Mouse (Mus musculus): ENCODE measurements at regions not wholly inside any gene's neighbourhood (a gene's known extent, or its start where the extent isn't known, plus 50 kb on each side); places are given as distances from the start of the nearest gene placed in this dataset.

DNA sequence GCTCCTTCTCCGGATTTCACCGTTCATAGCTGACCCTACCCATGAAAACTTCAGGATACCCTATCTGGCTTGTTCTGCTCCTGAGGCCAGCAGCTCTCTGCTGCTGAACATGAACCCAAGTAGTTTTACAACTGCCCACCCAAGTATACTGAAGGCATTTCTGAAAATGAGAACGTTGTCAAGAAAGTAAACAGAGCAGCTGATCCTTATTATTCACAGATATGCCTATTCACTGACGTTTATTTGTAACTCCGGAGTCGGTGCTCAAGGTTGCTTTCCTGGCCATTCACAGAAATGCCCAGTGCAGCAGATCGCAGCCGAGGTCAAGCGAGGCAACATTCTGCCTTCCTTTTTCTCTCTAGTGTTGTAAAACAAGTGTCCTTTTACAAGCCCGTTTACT is 128.4 kb upstream of the N6amt1 start:
- no peak for DNase-seq (ENCODE audit: low spot score)

- DNase-seq (ENCODE audit: low spot score): no peak
These were observed 128.9 kb upstream of the N6amt1 start for GRCm38 (mm10) chr16:87225085-87225484.

- DNase-seq (ENCODE audit: low spot score): no peak
These were observed 130.0 kb upstream of the N6amt1 start for GRCm38 (mm10) chr16:87224024-87224423.

DNA sequence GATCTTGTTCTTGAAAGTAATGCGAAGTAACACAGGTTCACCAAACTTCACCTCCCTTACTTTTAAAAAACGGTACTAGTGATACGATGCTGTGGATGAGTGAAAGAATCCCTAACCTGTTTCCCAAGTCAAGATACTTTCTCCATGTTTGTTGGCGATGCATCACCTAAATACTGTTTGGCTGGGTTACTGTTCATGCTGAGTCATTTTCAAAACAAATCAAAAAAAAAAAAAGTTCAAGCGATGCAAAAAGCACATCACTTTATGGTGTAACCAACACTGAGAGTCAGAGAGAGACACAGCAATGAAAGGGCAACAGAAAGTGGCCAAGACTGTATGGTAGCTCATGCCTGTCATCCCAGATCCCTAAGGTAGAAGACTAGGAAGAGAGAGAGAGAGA is 133.4 kb upstream of the N6amt1 start:
- no peak for DNase-seq (ENCODE audit: low spot score)

DNA sequence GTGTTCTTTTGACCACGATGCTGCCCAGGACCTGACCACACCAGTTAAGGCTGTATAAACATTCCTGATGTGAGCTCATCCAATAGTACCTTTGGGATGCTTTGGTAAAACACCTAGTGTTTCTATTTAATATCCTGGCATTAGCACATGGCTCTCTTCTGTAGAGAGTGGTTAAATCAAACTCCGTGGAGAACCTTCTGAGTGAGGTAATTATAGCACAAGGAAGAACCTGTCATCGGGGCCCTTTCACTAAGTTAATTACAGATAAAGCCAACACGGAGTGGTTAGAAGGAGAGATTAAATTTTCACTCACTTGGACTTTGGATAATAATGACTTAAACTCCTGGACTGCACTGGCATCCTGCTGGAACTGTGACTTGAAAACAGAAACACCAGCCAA is 133.8 kb upstream of the N6amt1 start:
- no peak for DNase-seq (ENCODE audit: low spot score)

- no peak for DNase-seq (ENCODE audit: low spot score)
These were observed 146.1 kb upstream of the N6amt1 start for GRCm38 (mm10) chr16:87207875-87208274.

DNA sequence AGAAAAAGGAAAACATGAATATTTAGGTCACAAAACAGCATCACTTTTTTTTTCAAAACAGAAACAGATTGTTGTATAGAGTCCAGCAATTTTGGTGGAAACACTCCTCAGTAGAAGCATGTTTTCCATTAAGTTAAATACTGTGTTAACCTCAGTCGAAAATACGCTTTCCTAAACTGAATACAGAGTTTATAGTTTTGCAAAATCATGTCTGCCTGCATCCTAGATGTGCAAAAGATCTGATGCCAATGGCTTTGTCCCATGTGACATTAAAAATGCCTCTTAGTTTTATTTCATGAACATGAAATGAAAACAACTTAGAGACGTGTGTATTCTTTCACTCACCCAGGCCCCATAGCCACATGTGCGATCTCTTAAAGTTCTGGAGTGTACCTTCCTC is 163.5 kb upstream of the N6amt1 start:
- no peak for DNase-seq (ENCODE audit: low spot score)

GRCm38 (mm10) chr16:87188737-87189136 is 165.2 kb upstream of the N6amt1 start:
- no peak for DNase-seq (ENCODE audit: low spot score)

DNA sequence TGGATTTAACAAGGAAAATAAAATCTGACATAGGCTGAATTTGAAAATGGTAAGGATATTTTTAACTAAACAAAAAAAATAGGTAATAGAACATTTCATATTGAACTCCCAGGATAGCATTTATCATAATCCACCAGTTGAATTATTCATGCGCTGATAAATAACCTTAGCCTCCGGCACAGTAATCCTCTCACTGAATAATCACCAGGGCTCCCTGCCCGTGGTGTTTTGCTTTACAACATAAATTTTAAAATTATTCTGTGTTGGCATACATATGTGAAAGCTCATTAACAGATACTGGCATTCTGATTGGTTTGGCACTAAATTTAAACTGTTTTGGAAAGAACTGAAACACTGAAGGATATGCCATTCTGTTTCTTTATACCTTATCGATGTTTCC is 181.6 kb upstream of the N6amt1 start:
- no peak for DNase-seq (ENCODE audit: low spot score)

- DNase-seq (ENCODE audit: low spot score): no peak
These were observed 214.7 kb upstream of the N6amt1 start for GRCm38 (mm10) chr16:87139301-87139700.

GRCm38 (mm10) chr16:87136503-87136902 is 217.5 kb upstream of the N6amt1 start:
- DNase-seq (ENCODE audit: low spot score): no peak

DNA sequence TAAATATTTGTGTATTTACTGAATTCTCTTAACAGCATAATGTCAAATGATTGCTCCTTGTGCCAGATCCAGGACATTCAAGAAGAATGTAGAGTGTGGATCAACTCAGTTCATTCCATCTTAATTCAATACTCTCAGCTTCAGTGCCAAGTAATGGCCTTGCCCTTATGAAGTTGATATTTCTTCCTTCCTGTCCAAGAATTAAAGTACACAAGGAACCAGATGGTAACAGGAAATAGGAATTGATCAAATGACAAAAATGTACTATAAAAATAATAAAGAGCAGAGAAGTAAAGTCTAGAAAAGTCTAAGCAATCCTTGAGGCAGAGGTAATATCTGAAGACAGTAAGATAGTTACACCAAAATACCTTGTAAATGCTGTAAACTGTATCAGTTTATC is 219.5 kb upstream of the N6amt1 start:
- DNase-seq (ENCODE audit: low spot score): no peak

DNA sequence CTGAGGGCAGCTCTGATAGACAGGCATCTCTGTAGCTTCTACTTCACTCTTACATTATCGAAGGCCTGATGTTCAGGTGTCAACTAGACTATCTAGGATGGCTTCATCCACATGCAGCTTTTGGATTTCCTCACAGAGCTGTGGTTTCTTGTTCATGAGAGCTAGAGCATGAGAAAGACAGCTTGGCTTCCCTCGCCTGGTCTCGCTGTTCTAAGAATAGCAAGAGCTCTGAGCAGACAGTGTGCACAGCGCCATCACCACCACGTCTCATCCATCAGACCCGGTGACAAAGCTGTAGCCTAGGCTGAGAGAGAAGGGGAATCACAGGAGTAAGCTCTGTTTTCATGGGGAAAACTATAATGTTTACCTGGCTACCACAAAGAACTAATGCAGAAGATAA is 220.1 kb upstream of the N6amt1 start:
- DNase-seq (ENCODE audit: low spot score): no peak

DNA sequence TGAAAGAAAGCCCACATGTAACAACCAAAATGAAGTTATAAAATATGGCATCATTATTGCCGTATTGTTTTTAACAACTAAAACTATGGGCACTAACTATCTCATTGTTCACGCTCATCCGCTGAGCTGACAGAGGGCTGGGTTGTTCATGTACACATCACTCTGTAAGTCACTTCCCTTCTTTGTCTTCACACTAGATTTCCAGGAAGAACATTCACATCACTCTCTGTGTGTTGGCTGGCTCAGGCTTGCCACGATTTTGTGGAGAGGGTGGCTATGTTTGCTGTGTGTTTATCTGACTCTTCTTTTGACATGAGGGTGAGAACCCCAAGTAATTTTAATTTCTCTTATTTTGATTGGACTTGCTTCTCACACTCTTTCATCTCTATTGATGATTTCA is 221.9 kb upstream of the N6amt1 start:
- no peak for DNase-seq (ENCODE audit: low spot score)

GRCm38 (mm10) chr16:87130733-87131640 is 223.0 kb upstream of the N6amt1 start:
- no peak for DNase-seq (ENCODE audit: low spot score)

DNA sequence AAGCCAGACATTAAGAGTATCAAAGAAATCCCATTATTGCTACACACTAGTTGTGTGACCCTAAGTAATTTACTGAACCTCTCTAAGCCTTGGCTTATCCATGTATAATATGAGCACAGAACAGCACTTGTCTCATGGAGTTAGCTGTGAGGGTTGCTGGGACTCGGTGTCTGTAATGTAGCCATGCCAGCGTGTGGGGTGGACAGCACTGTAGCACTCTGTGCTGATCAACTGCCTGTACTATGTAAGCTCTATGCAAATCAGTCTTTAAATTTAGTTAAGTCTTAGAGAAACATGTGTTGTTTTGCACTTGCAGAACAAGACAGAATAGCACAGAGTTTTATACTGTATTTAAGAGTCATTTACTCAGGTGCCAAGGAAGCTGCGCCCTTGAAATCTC is 225.0 kb upstream of the N6amt1 start:
- no peak for DNase-seq (ENCODE audit: low spot score)

DNA sequence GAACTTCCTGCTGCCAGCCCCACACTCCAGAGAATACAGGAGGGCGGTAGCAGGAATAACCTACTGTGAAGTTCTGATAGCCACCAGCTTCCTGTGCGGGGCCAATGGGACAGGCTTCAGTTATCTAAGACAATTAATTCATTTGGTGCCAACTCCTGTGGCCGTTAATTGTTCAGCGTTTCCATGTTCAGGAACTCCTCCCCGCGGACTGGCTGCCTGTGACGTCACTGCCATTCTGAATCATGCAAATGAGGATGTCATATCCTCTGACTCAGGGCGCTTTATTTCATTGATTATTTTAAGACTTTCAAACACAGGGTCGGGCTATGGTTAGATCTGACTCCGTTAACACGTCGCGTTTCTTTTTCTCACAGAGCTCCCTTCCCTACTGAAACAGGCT is 225.8 kb upstream of the N6amt1 start:
- no peak for DNase-seq (ENCODE audit: low spot score)

GRCm38 (mm10) chr16:87124519-87124918 is 229.5 kb upstream of the N6amt1 start:
- DNase-seq (ENCODE audit: low spot score): no peak

DNA sequence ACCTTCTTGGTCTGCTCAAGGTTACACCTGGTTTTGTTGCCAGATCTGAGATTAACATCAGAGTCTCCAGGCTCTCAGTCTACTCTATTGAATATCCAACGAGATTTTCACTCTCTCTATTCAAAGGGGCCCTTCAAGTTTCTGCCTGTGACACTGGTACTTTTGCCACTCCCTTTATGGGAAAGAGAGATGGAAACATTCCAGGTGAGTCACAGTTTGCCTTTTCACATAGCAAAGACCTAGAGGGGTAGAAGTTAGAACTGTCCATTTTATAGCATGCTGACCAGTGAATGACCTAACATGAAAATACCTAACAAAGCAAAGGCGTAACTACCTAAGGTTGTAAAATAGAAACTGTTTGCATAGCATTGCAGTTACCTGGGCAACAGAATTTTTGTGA is 250.4 kb upstream of the N6amt1 start:
- DNase-seq (ENCODE audit: low spot score): no peak

GRCm38 (mm10) chr16:87102057-87102456 is 251.9 kb upstream of the N6amt1 start:
- DNase-seq (ENCODE audit: low spot score): no peak

DNA sequence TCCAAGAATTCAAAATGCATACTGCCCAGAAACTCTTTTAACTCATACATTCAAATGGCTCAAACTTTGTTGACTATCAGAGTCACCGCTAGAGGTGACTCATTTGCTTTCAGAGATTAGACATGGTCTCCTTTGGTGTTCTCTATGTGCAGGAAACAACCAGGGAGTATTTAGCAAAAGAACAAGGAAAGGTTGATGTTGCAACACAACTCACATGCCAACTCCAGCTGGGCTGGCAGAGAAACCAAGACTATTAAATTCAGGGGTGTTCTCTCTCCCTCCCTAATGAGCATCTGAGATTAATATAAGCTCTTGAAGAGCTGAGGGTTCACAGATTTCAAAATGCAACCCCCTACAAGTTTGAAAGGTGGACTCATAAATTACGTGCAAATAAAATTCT is 262.0 kb upstream of the N6amt1 start:
- no peak for DNase-seq (ENCODE audit: low spot score)

DNA sequence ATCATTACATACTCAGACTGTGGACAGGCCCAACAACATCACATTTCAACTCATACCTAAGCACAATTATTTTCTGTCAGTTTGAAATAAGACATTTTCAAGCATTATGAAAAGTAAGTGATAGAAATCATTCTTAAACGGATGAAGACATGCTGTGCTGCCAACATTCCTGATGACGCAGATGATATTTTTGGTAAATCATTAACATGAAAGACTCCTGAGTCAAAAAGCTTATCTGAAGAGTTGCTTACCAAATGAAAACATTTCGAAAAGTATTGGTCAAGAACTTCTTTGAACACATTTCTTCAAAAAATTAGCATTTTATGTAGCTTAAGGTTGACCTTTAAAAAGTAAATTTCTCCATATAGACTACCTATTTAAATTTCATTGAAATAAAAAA is 264.7 kb upstream of the N6amt1 start:
- DNase-seq (ENCODE audit: low spot score): no peak

DNA sequence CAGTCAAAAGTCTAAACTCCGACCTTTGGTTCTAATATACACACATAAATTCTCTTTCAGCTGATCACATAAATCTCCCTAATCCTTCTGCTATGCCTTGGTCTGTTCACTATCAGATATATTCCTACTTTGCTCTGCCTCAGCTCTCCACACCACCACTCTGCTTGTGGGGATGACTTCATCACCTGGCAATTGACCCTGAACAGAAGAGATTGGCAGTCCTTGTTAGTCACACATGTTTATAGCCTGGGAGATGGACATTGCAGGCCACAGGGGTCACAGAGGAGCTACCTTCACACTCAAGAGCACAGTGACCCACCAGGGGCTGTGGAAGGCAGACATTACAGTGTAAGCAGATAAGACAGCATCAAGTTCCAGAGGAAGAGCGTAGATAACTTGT is 270.5 kb upstream of the N6amt1 start:
- no peak for DNase-seq (ENCODE audit: low spot score)

GRCm38 (mm10) chr16:87077385-87077784 is 276.6 kb upstream of the N6amt1 start:
- no peak for DNase-seq (ENCODE audit: low spot score)

Data from left cerebral cortex, adult 11 months (tissue).